Comparison of ENCODE assay signal across 9 mouse cellular contexts in genomic region chr9:39602536-39603332, GRCm38 (mm10). TPM values are rescaled to one million over a fixed set of nuclear protein-coding genes. Genes with fewer than 3 reads are reported as not detected.
DNase-seq lines count a peak whose midpoint lies in the region; ATAC-seq and TF ChIP-seq lines count a peak whose summit lies in the region.
"Had no signal": no experiment of that assay in that cellular context is flagged by ENCODE, and none has a peak within 500 bp of the region (broad histone marks: within the 10 kb centered on the region; RNA-seq: fewer than 3 reads in every experiment).

No protein-coding gene starts in this region.

- H3K4me1 ChIP-seq in kidney, embryonic 15.5 days = peaks cover 13% of the 10 kb centered on the region; the same call in 1 of the 2 replicates
- 0 out of 2 replicates have a peak, but pooled peaks cover 10% of the 10 kb centered on the region for H3K4me1 ChIP-seq in embryonic facial prominence, embryonic 15.5 days
- H3K4me1 ChIP-seq in intestine, embryonic 15.5 days (replicated peaks) = no peaks in the 10 kb centered on the region
- H3K4me1 ChIP-seq in liver, postnatal 0 days (ENCODE audit: insufficient read depth) = no peaks in the 10 kb centered on the region
- no peaks in the 10 kb centered on the region for H3K4me1 ChIP-seq in stomach, embryonic 15.5 days

- no peaks in the 10 kb centered on the region for H3K36me3 ChIP-seq in kidney, embryonic 15.5 days
- no peaks in the 10 kb centered on the region for H3K36me3 ChIP-seq in embryonic facial prominence, embryonic 15.5 days
- no peaks in the 10 kb centered on the region for H3K36me3 ChIP-seq in intestine, embryonic 15.5 days
- H3K36me3 ChIP-seq in liver, postnatal 0 days (replicated peaks; ENCODE audit: insufficient read depth, low read length) = no peaks in the 10 kb centered on the region
- no peaks in the 10 kb centered on the region for H3K36me3 ChIP-seq in stomach, embryonic 15.5 days

- H3K4me2 ChIP-seq in kidney, embryonic 15.5 days = peak overlapping the region; percentile 81
- peak overlapping the region; percentile 68 for H3K4me2 ChIP-seq in embryonic facial prominence, embryonic 15.5 days (replicated peaks)
- peak overlapping the region; percentile 77 for H3K4me2 ChIP-seq in intestine, embryonic 15.5 days (replicated peaks)
- H3K4me2 ChIP-seq in liver, postnatal 0 days (ENCODE audit: low read depth, low read length) = peak overlapping the region; percentile 15
- peak overlapping the region; percentile 78 for H3K4me2 ChIP-seq in stomach, embryonic 15.5 days

- no peak for DNase-seq in kidney, adult 11 months
- no peak for DNase-seq in liver, postnatal 0 days
- no peak for DNase-seq in gastrocnemius, postnatal 25 days

- TF ChIP-seq CTCF in liver, postnatal 0 days (IDR thresholded peaks at IDR 0.05; ENCODE audit: low read depth) = no peak

- peak overlapping the region; percentile 45 for H3K4me3 ChIP-seq in kidney, embryonic 15.5 days (replicated peaks)
- H3K4me3 ChIP-seq in embryonic facial prominence, embryonic 15.5 days (replicated peaks) = peak overlapping the region; percentile 43
- H3K4me3 ChIP-seq in intestine, embryonic 15.5 days (replicated peaks) = peak overlapping the region; percentile 32
- H3K4me3 ChIP-seq in liver, postnatal 0 days (ENCODE audit: low read depth, low read length) = 0 out of 2 replicates have a peak overlapping the region, but pooled peaks have one; percentile 7
- H3K4me3 ChIP-seq in stomach, embryonic 15.5 days (replicated peaks) = peak overlapping the region; percentile 43

- peak overlapping the region; percentile 26; the same call in 1 of the 2 replicates for H3K9ac ChIP-seq in kidney, embryonic 15.5 days
- peak overlapping the region; percentile 33; the same call in 1 of the 2 replicates for H3K9ac ChIP-seq in embryonic facial prominence, embryonic 15.5 days
- no peak overlapping the region for H3K9ac ChIP-seq in intestine, embryonic 15.5 days
- H3K9ac ChIP-seq in liver, postnatal 0 days (replicated peaks) = no peak overlapping the region
- H3K9ac ChIP-seq in stomach, embryonic 15.5 days = 0 out of 2 replicates have a peak overlapping the region, but pooled peaks have one; percentile 9

- H3K9me3 ChIP-seq in kidney, embryonic 15.5 days (replicated peaks) = no peaks in the 10 kb centered on the region
- no peaks in the 10 kb centered on the region for H3K9me3 ChIP-seq in embryonic facial prominence, embryonic 15.5 days (replicated peaks)
- no peaks in the 10 kb centered on the region for H3K9me3 ChIP-seq in intestine, embryonic 15.5 days
- no peaks in the 10 kb centered on the region for H3K9me3 ChIP-seq in liver, postnatal 0 days (ENCODE audit: low read length)
- no peaks in the 10 kb centered on the region for H3K9me3 ChIP-seq in stomach, embryonic 15.5 days

- H3K27ac ChIP-seq in kidney, embryonic 15.5 days = 0 out of 2 replicates have a peak overlapping the region, but pooled peaks have one; percentile 48
- peak overlapping the region; percentile 85; the same call in 1 of the 2 replicates for H3K27ac ChIP-seq in embryonic facial prominence, embryonic 15.5 days (replicated peaks)
- H3K27ac ChIP-seq in intestine, embryonic 15.5 days = no peak overlapping the region
- no peak overlapping the region for H3K27ac ChIP-seq in liver, postnatal 0 days (ENCODE audit: low read depth)
- H3K27ac ChIP-seq in stomach, embryonic 15.5 days = 0 out of 2 replicates have a peak overlapping the region, but pooled peaks have one; percentile 18

- TF ChIP-seq EP300 in liver, postnatal 0 days (IDR thresholded peaks at IDR 0.05; ENCODE audit: low read depth) = no peak

- peak; percentile 88 for ATAC-seq in kidney, embryonic 15.5 days (replicated peaks; ENCODE audit: low FRiP score)
- peak; percentile 63; the same call in 1 of the 2 replicates for ATAC-seq in embryonic facial prominence, embryonic 15.5 days (ENCODE audit: insufficient number of reproducible peaks, low FRiP score, low TSS enrichment, low read depth)
- peak; percentile 80 for ATAC-seq in intestine, embryonic 15.5 days
- ATAC-seq in liver, postnatal 0 days = no peak
- ATAC-seq in stomach, embryonic 15.5 days (ENCODE audit: insufficient read depth, low FRiP score, low read depth) = peak; percentile 56; the same call in 1 of the 2 replicates
- ATAC-seq in granulocyte monocyte progenitor cell, adult 5-6 weeks (replicated peaks; ENCODE audit: poor library complexity, severe bottlenecking) = no peak

- H3K27me3 ChIP-seq in kidney, embryonic 15.5 days = no peaks in the 10 kb centered on the region
- no peaks in the 10 kb centered on the region for H3K27me3 ChIP-seq in embryonic facial prominence, embryonic 15.5 days
- H3K27me3 ChIP-seq in intestine, embryonic 15.5 days (replicated peaks) = no peaks in the 10 kb centered on the region
- H3K27me3 ChIP-seq in liver, postnatal 0 days (ENCODE audit: insufficient read depth, low read length) = 0 out of 2 replicates have a peak, but pooled peaks cover 9% of the 10 kb centered on the region
- H3K27me3 ChIP-seq in stomach, embryonic 15.5 days (replicated peaks) = no peaks in the 10 kb centered on the region

- WGBS in kidney, embryonic 15.5 days = under 1% methylated on average over 19 of the region's 19 CpGs
- WGBS in embryonic facial prominence, embryonic 15.5 days = under 1% methylated on average over 19 of the region's 19 CpGs
- WGBS in intestine, embryonic 15.5 days = under 1% methylated on average over 19 of the region's 19 CpGs
- WGBS in liver, postnatal 0 days (ENCODE audit: insufficient replicate concordance) = 3% methylated on average over 19 of the region's 19 CpGs
- under 1% methylated on average over 19 of the region's 19 CpGs for WGBS in stomach, embryonic 15.5 days

RNA-seq across cellular contexts. Expression of gene AW551984, which starts 1.5 kb away (rescaled TPM):
- 22.0 and 23.4 TPM in 2 replicates for polyA plus RNA-seq in kidney, embryonic 15.5 days (2015; fragmentation: Nextera tagmentation; extraction: Ambion mirVana)
- 87.5 and 106 TPM in 2 replicates for polyA plus RNA-seq in embryonic facial prominence, embryonic 15.5 days (2015; fragmentation: Nextera tagmentation; extraction: Ambion mirVana)
- polyA plus RNA-seq in intestine, embryonic 15.5 days (2015; fragmentation: Nextera tagmentation; extraction: Ambion mirVana) = 18.3 and 20.1 TPM in 2 replicates
- polyA plus RNA-seq in liver, postnatal 0 days (2015; fragmentation: Nextera tagmentation; extraction: Ambion mirVana) = 1.1 and 2.1 TPM in 2 replicates
- 25.7 and 28.1 TPM in 2 replicates for polyA plus RNA-seq in stomach, embryonic 15.5 days (2015; fragmentation: Nextera tagmentation; extraction: Ambion mirVana)
- 1 to 10 TPM in 1 of 2 experiments, under 1 TPM in 1; 0.82 to 3.2 TPM for total RNA-seq in gastrocnemius, postnatal 25 days (2021)
- total RNA-seq in granulocyte monocyte progenitor cell, adult 5-6 weeks (2014; fragmentation: Nextera tagmentation) = not detected in 2 replicates
- not detected in 2 replicates for total RNA-seq in granulocyte monocyte progenitor cell, adult 5-6 weeks (2017)

RNA-seq across cellular contexts. Expression of gene Olfr148, which starts 7.7 kb away (rescaled TPM):
- polyA plus RNA-seq in kidney, embryonic 15.5 days (2015; fragmentation: Nextera tagmentation; extraction: Ambion mirVana) = not detected in 2 replicates
- not detected in 2 replicates for polyA plus RNA-seq in embryonic facial prominence, embryonic 15.5 days (2015; fragmentation: Nextera tagmentation; extraction: Ambion mirVana)
- polyA plus RNA-seq in intestine, embryonic 15.5 days (2015; fragmentation: Nextera tagmentation; extraction: Ambion mirVana) = not detected in 2 replicates
- not detected in 2 replicates for polyA plus RNA-seq in liver, postnatal 0 days (2015; fragmentation: Nextera tagmentation; extraction: Ambion mirVana)
- polyA plus RNA-seq in stomach, embryonic 15.5 days (2015; fragmentation: Nextera tagmentation; extraction: Ambion mirVana) = not detected in 2 replicates
- not detected for total RNA-seq in gastrocnemius, postnatal 25 days (2021)
- total RNA-seq in granulocyte monocyte progenitor cell, adult 5-6 weeks (2014; fragmentation: Nextera tagmentation) = not detected in 2 replicates
- not detected in 2 replicates for total RNA-seq in granulocyte monocyte progenitor cell, adult 5-6 weeks (2017)
- total RNA-seq: left cerebral cortex, adult 8-10 months had no signal

RNA-seq across cellular contexts. Expression of gene Olfr960, which starts 18.4 kb away (rescaled TPM):
- polyA plus RNA-seq in kidney, embryonic 15.5 days (2015; fragmentation: Nextera tagmentation; extraction: Ambion mirVana) = 0.16 TPM in 1 of 2 replicates, not detected in the other
- polyA plus RNA-seq in embryonic facial prominence, embryonic 15.5 days (2015; fragmentation: Nextera tagmentation; extraction: Ambion mirVana) = not detected in 2 replicates
- polyA plus RNA-seq in intestine, embryonic 15.5 days (2015; fragmentation: Nextera tagmentation; extraction: Ambion mirVana) = not detected in 2 replicates
- polyA plus RNA-seq in liver, postnatal 0 days (2015; fragmentation: Nextera tagmentation; extraction: Ambion mirVana) = not detected in 2 replicates
- polyA plus RNA-seq in stomach, embryonic 15.5 days (2015; fragmentation: Nextera tagmentation; extraction: Ambion mirVana) = not detected in 2 replicates
- total RNA-seq in gastrocnemius, postnatal 25 days (2021) = not detected
- total RNA-seq in granulocyte monocyte progenitor cell, adult 5-6 weeks (2014; fragmentation: Nextera tagmentation) = not detected in 2 replicates
- total RNA-seq in granulocyte monocyte progenitor cell, adult 5-6 weeks (2017) = not detected in 2 replicates
- total RNA-seq: left cerebral cortex, adult 8-10 months had no signal

RNA-seq across cellular contexts. Expression of gene Olfr959, which starts 27.4 kb away (rescaled TPM):
- not detected in 2 replicates for polyA plus RNA-seq in kidney, embryonic 15.5 days (2015; fragmentation: Nextera tagmentation; extraction: Ambion mirVana)
- polyA plus RNA-seq in embryonic facial prominence, embryonic 15.5 days (2015; fragmentation: Nextera tagmentation; extraction: Ambion mirVana) = 0.14 and 0.19 TPM in 2 replicates
- polyA plus RNA-seq in intestine, embryonic 15.5 days (2015; fragmentation: Nextera tagmentation; extraction: Ambion mirVana) = not detected in 2 replicates
- polyA plus RNA-seq in liver, postnatal 0 days (2015; fragmentation: Nextera tagmentation; extraction: Ambion mirVana) = not detected in 2 replicates
- not detected in 2 replicates for polyA plus RNA-seq in stomach, embryonic 15.5 days (2015; fragmentation: Nextera tagmentation; extraction: Ambion mirVana)
- not detected for total RNA-seq in gastrocnemius, postnatal 25 days (2021)
- not detected in 2 replicates for total RNA-seq in granulocyte monocyte progenitor cell, adult 5-6 weeks (2014; fragmentation: Nextera tagmentation)
- total RNA-seq in granulocyte monocyte progenitor cell, adult 5-6 weeks (2017) = not detected in 2 replicates
- total RNA-seq: left cerebral cortex, adult 8-10 months had no signal

RNA-seq across cellular contexts. Expression of gene Olfr961, which starts 42.2 kb away (rescaled TPM):
- not detected in 2 replicates for polyA plus RNA-seq in kidney, embryonic 15.5 days (2015; fragmentation: Nextera tagmentation; extraction: Ambion mirVana)
- 0.09 and 0.32 TPM in 2 replicates for polyA plus RNA-seq in embryonic facial prominence, embryonic 15.5 days (2015; fragmentation: Nextera tagmentation; extraction: Ambion mirVana)
- not detected in 2 replicates for polyA plus RNA-seq in intestine, embryonic 15.5 days (2015; fragmentation: Nextera tagmentation; extraction: Ambion mirVana)
- polyA plus RNA-seq in liver, postnatal 0 days (2015; fragmentation: Nextera tagmentation; extraction: Ambion mirVana) = not detected in 2 replicates
- not detected in 2 replicates for polyA plus RNA-seq in stomach, embryonic 15.5 days (2015; fragmentation: Nextera tagmentation; extraction: Ambion mirVana)
- total RNA-seq in gastrocnemius, postnatal 25 days (2021) = not detected
- total RNA-seq in granulocyte monocyte progenitor cell, adult 5-6 weeks (2014; fragmentation: Nextera tagmentation) = not detected in 2 replicates
- total RNA-seq in granulocyte monocyte progenitor cell, adult 5-6 weeks (2017) = not detected in 2 replicates
- total RNA-seq: left cerebral cortex, adult 8-10 months had no signal

Comparison
In these comparisons a context has a peak if more than half of its experiments do, and no peak if none do; other contexts are left out.
1. ATAC-seq: peak in kidney, embryonic 15.5 days (single experiment), embryonic facial prominence, embryonic 15.5 days (single experiment), intestine, embryonic 15.5 days (single experiment) and stomach, embryonic 15.5 days (single experiment); none in liver, postnatal 0 days (single experiment) and granulocyte monocyte progenitor cell, adult 5-6 weeks (single experiment).
2. H3K27ac ChIP-seq: peak in kidney, embryonic 15.5 days (single experiment), embryonic facial prominence, embryonic 15.5 days (single experiment) and stomach, embryonic 15.5 days (single experiment); none in intestine, embryonic 15.5 days (single experiment) and liver, postnatal 0 days (single experiment).
3. H3K4me2 ChIP-seq: peak in every context shown above with its lines; median percentile 81 in kidney, embryonic 15.5 days; 78 in stomach, embryonic 15.5 days; 77 in intestine, embryonic 15.5 days; 68 in embryonic facial prominence, embryonic 15.5 days; 15 in liver, postnatal 0 days.
4. H3K9ac ChIP-seq: peak in kidney, embryonic 15.5 days (single experiment), embryonic facial prominence, embryonic 15.5 days (single experiment) and stomach, embryonic 15.5 days (single experiment); none in intestine, embryonic 15.5 days (single experiment) and liver, postnatal 0 days (single experiment).
5. Peak in every context shown above with its lines, with median percentiles within 50 percentile points of each other: H3K4me3 ChIP-seq.